Mouse (Mus musculus): ENCODE measurements around the gene Fgf13. TPM values are rescaled to one million over a fixed set of nuclear protein-coding genes. Genes with fewer than 3 reads are reported as not detected.
A peak's percentile ranks its signal among the peaks of the same experiment; 100 is the strongest.

The Fgf13 gene
- polyA plus RNA-seq, 1 experiment from 2014 or later, result 30.0 TPM

DNA sequence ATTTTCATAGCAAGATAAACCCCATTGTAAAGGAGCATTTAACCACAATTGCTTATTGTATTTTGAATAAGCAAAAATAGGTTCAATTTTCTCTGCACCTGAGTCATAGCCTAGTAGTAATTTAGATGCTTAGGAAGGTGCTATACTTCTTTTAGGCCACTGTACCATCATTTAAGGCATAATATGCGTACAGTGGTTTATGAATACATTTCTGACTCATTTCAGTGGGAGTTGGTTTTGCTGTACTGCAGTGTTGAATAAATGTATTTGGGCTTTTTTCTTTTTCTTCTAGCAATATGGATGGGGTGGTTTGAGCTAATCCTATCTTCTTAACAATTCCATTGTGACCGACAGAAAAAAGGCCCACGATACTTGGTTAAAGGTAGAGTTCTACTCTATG, 481.9 kb downstream of the Fgf13 start:
- DNase-seq (ENCODE audit: low spot score, missing footprints), result no peak
- Histone ChIP-seq H3K4me1 (ENCODE audit: control insufficient read depth, insufficient read depth, low read length) (no peaks in the 10 kb centered on the region), H3K9ac (ENCODE audit: low read length) (no peak overlapping the region), H3K4me2 (no peak overlapping the region), H3K4me3 (ENCODE audit: low read depth, low read length) (no peak overlapping the region), H3K36me3 (ENCODE audit: control insufficient read depth, insufficient read depth, low read length) (no peaks in the 10 kb centered on the region), H3K9me3 (ENCODE audit: control insufficient read depth, low read length) (no peaks in the 10 kb centered on the region), H3K27ac (ENCODE audit: low read depth, low read length) (no peak overlapping the region), H3K27me3 (ENCODE audit: control insufficient read depth, insufficient read depth, low read length) (no peaks in the 10 kb centered on the region)
- ATAC-seq (ENCODE audit: low FRiP score), result no peak
- 91% methylated on average over 3 of the region's 3 CpGs for WGBS

DNA sequence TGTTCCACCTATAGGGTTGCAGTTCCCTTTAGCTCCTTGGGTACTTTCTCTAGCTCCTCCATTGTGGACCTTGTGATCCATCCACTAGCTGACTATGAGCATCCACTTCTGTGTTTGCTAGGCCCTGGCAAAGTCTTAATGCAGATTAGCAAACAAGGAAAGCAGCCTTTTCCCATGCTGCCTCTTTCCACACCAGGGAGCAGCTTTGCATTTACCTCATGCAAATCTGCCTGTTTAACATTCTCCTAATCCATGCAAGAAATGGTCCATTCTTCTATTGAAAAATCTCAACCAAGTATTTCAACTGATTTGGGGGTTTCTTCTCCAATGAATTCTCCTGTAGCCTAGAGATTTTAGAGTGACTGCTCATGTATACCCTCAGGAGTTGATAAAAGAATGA, 487.4 kb downstream of the Fgf13 start:
- no peak overlapping the region for H3K4me3 ChIP-seq (ENCODE audit: low read depth, low read length)
- ATAC-seq (ENCODE audit: low FRiP score), result peak; percentile 68; the same call in 1 of the 2 replicates
- DNase-seq (ENCODE audit: low spot score, missing footprints), result no peak
- no peaks in the 10 kb centered on the region for H3K4me1 ChIP-seq (ENCODE audit: control insufficient read depth, insufficient read depth, low read length)
- no peaks in the 10 kb centered on the region for H3K9me3 ChIP-seq (ENCODE audit: control insufficient read depth, low read length)
- no peaks in the 10 kb centered on the region for H3K27me3 ChIP-seq (ENCODE audit: control insufficient read depth, insufficient read depth, low read length)
- H3K9ac ChIP-seq (ENCODE audit: low read length), result no peak overlapping the region
- no peaks in the 10 kb centered on the region for H3K36me3 ChIP-seq (ENCODE audit: control insufficient read depth, insufficient read depth, low read length)
- H3K27ac ChIP-seq (ENCODE audit: low read depth, low read length), result no peak overlapping the region
- H3K4me2 ChIP-seq, result no peak overlapping the region

DNA sequence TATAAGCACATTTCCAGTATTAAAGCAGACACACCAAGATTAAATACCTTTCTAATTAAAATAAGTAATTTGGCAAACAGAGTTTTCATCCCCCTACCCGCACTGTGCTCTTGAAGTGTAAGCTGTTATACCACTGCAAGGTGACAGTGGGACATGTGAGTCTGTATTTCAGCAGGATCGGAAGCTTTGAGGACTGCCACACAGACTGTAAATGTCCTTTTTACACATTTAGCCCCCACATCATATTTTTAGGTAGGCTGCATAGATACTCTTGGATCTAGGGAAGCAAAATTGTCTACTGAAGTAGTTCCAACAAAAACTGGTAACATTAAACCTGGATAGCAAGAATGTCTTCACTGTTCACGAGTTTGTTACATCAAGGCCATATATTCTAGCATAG, 495.8 kb downstream of the Fgf13 start:
- no peak for ATAC-seq (ENCODE audit: low FRiP score)
- 86% methylated on average over 3 of the region's 3 CpGs for WGBS
- Histone ChIP-seq H3K4me2 (no peak overlapping the region), H3K36me3 (ENCODE audit: control insufficient read depth, insufficient read depth, low read length) (no peaks in the 10 kb centered on the region), H3K4me3 (ENCODE audit: low read depth, low read length) (no peak overlapping the region), H3K4me1 (ENCODE audit: control insufficient read depth, insufficient read depth, low read length) (no peaks in the 10 kb centered on the region), H3K27ac (ENCODE audit: low read depth, low read length) (no peak overlapping the region), H3K27me3 (ENCODE audit: control insufficient read depth, insufficient read depth, low read length) (no peaks in the 10 kb centered on the region), H3K9ac (ENCODE audit: low read length) (no peak overlapping the region), H3K9me3 (ENCODE audit: control insufficient read depth, low read length) (no peaks in the 10 kb centered on the region)
- no peak for DNase-seq (ENCODE audit: low spot score, missing footprints)

DNA sequence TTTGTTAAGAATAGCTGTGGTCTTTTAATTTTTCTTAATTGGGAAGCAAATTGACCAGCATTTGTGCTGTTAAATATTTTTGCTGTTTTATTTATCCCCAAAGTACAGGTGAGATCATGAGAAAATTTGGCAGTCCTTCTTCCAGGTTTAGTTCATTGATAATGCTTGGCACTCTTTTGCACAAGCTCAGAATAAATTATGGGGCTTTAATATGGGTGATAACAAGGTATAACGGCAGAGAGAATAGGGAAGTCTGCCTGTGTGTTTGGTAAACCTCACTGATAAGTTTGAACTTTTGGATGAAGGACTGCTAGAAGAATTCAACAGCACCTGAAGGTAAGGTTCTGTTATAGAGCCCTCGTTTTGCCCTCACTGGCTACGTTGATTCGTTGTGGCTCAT, 504.7 kb downstream of the Fgf13 start:
- no peak for DNase-seq (ENCODE audit: low spot score, missing footprints)
- 87% methylated on average over 4 of the region's 4 CpGs for WGBS

DNA sequence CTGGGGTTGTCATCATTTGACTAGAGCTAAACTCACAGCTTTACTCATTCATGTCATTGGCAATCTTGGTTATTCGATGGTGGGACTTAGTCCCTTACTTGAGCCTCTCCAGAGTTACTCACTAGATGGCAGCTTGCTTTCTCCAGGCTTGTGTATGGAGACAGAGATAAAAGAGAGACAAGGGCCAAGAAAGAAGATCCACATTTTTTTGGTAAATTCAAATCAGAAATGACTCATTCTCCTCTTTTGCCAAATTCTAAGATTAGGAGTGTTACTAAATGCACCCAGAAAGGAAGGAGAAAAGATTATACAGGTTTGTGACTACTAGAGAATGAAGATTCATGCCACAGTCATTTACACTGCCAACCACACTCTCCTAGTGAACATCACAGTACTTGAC, 532.9 kb downstream of the Fgf13 start:
- Histone ChIP-seq H3K4me2 (no peak overlapping the region), H3K4me3 (ENCODE audit: low read depth, low read length) (no peak overlapping the region), H3K9me3 (ENCODE audit: control insufficient read depth, low read length) (no peaks in the 10 kb centered on the region), H3K4me1 (ENCODE audit: control insufficient read depth, insufficient read depth, low read length) (no peaks in the 10 kb centered on the region), H3K9ac (ENCODE audit: low read length) (no peak overlapping the region), H3K27me3 (ENCODE audit: control insufficient read depth, insufficient read depth, low read length) (no peaks in the 10 kb centered on the region), H3K36me3 (ENCODE audit: control insufficient read depth, insufficient read depth, low read length) (no peaks in the 10 kb centered on the region), H3K27ac (ENCODE audit: low read depth, low read length) (no peak overlapping the region)
- DNase-seq (ENCODE audit: low spot score, missing footprints) (no peak), ATAC-seq (ENCODE audit: low FRiP score) (no peak)
- WGBS, result 88% methylated on average over 1 of the region's 1 CpGs

More for the DNA sequence above, 504.7 kb downstream of the Fgf13 start:
- Histone ChIP-seq H3K27ac (ENCODE audit: low read depth, low read length) (no peak overlapping the region), H3K36me3 (ENCODE audit: control insufficient read depth, insufficient read depth, low read length) (no peaks in the 10 kb centered on the region), H3K9ac (ENCODE audit: low read length) (no peak overlapping the region), H3K27me3 (ENCODE audit: control insufficient read depth, insufficient read depth, low read length) (no peaks in the 10 kb centered on the region), H3K4me3 (ENCODE audit: low read depth, low read length) (no peak overlapping the region), H3K4me1 (ENCODE audit: control insufficient read depth, insufficient read depth, low read length) (no peaks in the 10 kb centered on the region), H3K4me2 (no peak overlapping the region), H3K9me3 (ENCODE audit: control insufficient read depth, low read length) (no peaks in the 10 kb centered on the region)
- no peak for ATAC-seq (ENCODE audit: low FRiP score)

MicroRNAs encoded within 50 kb of the gene (microRNA counts, 519-probe panel; counts per million panel counts)
- microRNA mmu-miR-504, result 2,379 counts per million, percentile 6 among the panel's probes with 10 or more counts

Small RNAs within 50 kb of the gene (microRNA-seq; reads per million reads assigned to microRNA genes)
- gene Mir504, result 30.3 reads per million, percentile 40 among the genes with 10 or more reads in this experiment

Data from midbrain, embryonic 11.5 days (tissue).